Mouse (Mus musculus) adrenal gland, adult 18-20 months (tissue): ENCODE measurements at regions not wholly inside any gene's neighbourhood (a gene's known extent, or its start where the extent isn't known, plus 50 kb on each side); places are given as distances from the start of the nearest gene placed in this dataset.

Experiments used
- DNase-seq, 2 experiments: peaks; one replicate each; pipeline ENCODE4 v3.0.0; 2021 to 2022; ENCODE audit warnings: low spot score in 2 of 2

- no peak for DNase-seq
These were observed 312.0 kb upstream of the Pappa start for GRCm38 (mm10) chr4:64811974-64812373.

DNA sequence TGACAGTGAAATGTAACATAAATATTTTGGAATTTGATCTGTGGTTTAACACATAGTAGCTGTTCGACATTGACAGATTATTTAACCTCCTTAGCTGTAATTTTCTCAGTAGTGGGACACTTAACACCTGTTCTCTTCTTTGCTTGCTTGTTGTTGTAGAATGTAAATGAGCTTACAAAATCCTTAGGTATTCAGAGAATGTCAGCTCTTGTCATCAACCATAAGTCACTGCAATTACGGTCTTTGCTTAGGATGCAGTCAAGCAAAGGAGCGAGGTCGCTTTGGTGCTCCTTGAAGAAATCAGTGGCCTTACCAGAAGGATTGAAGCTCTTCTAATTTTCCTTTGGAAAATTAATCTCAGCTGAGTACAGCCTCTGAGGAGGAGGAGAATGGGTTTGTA, 311.2 kb upstream of the Pappa start:
- DNase-seq: no peak

DNA sequence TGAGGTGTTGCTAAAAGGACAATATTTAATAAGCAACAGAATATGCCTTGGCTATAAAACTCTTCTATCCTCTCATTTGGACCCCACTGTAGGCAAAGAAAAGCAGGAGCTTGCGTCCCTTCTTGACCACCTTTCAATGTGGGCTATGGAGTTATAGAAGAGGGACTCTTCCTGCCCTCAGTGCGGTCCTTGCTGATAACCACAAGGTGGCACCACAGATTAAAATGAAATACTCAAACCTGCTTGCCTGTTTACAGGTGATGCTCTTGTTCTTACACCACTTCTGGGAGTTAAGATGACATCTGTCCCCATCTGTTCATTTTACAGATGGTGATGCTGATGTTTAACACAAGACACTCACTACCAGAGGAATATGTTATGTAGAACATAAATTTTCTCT, 291.1 kb upstream of the Pappa start:
- no peak for DNase-seq

GRCm38 (mm10) chr4:64874521-64874920, 249.5 kb upstream of the Pappa start:
- no peak for DNase-seq

DNA sequence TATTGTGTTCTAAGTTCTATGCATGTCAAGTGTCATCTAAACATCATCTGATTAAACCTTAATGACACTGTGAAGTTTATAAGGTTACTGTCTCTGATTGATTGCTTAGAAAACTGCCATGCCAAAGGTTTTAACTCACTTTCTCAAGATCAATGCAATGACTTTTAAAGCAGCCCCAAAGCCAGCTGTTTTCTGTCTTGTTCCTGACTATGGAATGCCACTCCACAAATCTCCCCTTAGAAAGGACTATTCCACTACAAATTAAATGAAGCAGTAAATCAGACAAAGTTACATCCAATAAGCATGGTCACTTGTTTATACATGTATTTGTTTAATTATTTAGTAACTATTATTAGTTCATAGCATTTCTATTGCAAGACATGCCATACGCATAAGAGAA, 247.1 kb upstream of the Pappa start:
- no peak for DNase-seq

DNA sequence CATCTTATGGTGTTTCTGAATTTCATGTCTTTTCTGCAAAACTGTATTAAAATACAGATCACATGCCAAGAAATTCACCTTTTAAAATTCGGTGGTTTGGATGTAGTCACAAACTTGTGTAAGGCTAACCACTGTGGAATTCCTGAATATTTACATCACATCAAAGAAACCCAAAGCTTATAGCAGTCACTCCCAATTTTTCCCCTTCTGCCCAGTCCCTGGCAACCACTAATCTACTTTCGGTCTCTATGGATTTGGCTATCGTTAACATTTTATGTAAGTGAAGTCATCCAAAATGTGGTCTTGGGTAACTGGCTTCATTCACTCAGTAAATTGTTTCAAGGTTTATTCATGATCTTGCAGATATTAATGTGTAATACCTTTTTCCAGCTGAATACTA, 226.0 kb upstream of the Pappa start:
- DNase-seq: no peak

DNA sequence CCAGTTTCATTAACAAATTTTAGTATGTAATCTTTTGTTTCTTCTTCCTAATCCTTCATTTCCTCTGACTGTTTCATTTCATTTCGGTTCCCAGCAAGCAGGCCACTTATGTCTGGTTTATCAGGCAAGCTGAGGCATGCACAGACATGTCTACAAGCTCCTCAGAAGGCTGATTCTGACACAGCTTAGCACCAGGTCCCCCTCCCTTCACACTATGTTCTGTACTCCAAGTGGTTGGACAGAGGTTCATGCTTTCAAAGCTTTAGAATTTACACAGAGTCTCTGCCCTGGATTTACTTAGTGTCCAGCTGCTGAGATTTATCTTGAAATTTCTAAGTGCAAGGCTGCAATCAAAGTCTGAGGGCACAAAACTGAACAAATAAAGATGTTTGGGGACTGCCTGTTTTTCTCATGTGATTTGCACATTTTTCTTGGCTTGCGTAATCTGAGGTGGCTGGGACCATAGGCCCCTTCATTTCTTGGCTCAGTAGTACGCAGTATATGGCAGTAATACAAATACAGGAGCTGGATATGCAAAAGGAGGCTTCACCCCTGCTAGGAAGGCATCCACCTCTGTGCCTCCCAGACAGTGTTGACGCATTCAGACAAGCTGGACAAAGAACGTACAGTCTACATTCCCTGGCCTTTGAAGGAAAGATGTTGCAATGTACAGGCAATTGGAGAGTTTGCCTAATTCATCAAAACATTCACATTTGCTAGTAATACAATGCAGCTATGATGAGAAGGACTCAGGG, 222.7 kb upstream of the Pappa start:
- no peak for DNase-seq

- no peak for DNase-seq
These were observed 200.2 kb upstream of the Pappa start for GRCm38 (mm10) chr4:64923751-64924150.

GRCm38 (mm10) chr4:64928553-64928952, 195.4 kb upstream of the Pappa start:
- no peak for DNase-seq

- no peak for DNase-seq
These were observed 178.4 kb upstream of the Pappa start for GRCm38 (mm10) chr4:64945547-64945946.

- no peak for DNase-seq
These were observed 171.3 kb upstream of the Pappa start for GRCm38 (mm10) chr4:64952651-64953050.

GRCm38 (mm10) chr4:64958843-64959242, 165.1 kb upstream of the Pappa start:
- DNase-seq: no peak

- DNase-seq: no peak
These were observed 162.2 kb upstream of the Pappa start for GRCm38 (mm10) chr4:64961796-64962195.
